Mouse (Mus musculus): ENCODE data around the gene Lrrc58. TPM values are rescaled to one million over a fixed set of nuclear protein-coding genes. Genes with fewer than 3 reads are reported as not detected.

Lrrc58 gene
- total RNA-seq, 1 experiment: 29.8 TPM

GRCm38 (mm10) chr16:37861029-37861428 is 7.2 kb upstream of the Lrrc58 start, which contains the start of gene Gm36028:
Gene Gm36028, minus strand, starts transcription at chr16:37861146.
- in situ Hi-C loops (cut with MboI; ENCODE audit: low sequenced_read_pairs in 2 of 2, unreplicated experiment in 2 of 2): no loop called here
- no peak within 1 kb of the TSS for H3K4me3 ChIP-seq (ENCODE audit: insufficient read depth in 1 of 2, low read depth in 1 of 2, low read length in 2 of 2, poor library complexity in 1 of 2, severe bottlenecking in 1 of 2)
- H3K9me3 ChIP-seq (ENCODE audit: control insufficient read depth, insufficient read depth, low read depth, low read length): no peaks in the 10 kb centered on the region

GRCm38 (mm10) chr16:37863876-37864275 is 4.3 kb upstream of the Lrrc58 start:
- in situ Hi-C loops (cut with MboI; ENCODE audit: low sequenced_read_pairs in 2 of 2, unreplicated experiment in 2 of 2): no loop called here
- no peaks in the 10 kb centered on the region for H3K36me3 ChIP-seq (ENCODE audit: control insufficient read depth, insufficient read depth, low read length, poor library complexity, severe bottlenecking)
- peaks cover 0 to 3% of the 10 kb centered on the region in 2 experiments; a peak in 2 of 4 replicates for H3K4me1 ChIP-seq (ENCODE audit: control insufficient read depth in 2 of 2, insufficient read depth in 2 of 2, low read length in 2 of 2, poor library complexity in 1 of 2)
- no peak for DNase-seq (ENCODE audit: low read depth, low spot score)
- H3K9ac ChIP-seq (ENCODE audit: insufficient read depth, low read depth, low read length, poor library complexity, severe bottlenecking): no peak overlapping the region
- H3K27ac ChIP-seq (ENCODE audit: insufficient read depth, low read depth, low read length, poor library complexity, severe bottlenecking): no peak overlapping the region
- no peak for TF ChIP-seq MAFK (IDR thresholded peaks at IDR 0.05; ENCODE audit: insufficient read depth, low read depth, low read length)
- TF ChIP-seq CHD2 (IDR thresholded peaks at IDR 0.05; ENCODE audit: low read depth, low read length): no peak
- TF ChIP-seq ZC3H11A (IDR thresholded peaks at IDR 0.05; ENCODE audit: borderline replicate concordance, low read depth, low read length): no peak
- no peak for TF ChIP-seq ZNF384 (IDR thresholded peaks at IDR 0.05; ENCODE audit: low read depth, low read length)
- TF ChIP-seq HCFC1 (IDR thresholded peaks at IDR 0.05; ENCODE audit: borderline replicate concordance, insufficient read depth, low read length): no peak
- H3K4me3 ChIP-seq (ENCODE audit: insufficient read depth in 1 of 2, low read depth in 1 of 2, low read length in 2 of 2, poor library complexity in 1 of 2, severe bottlenecking in 1 of 2): no peak overlapping the region
- no peaks in the 10 kb centered on the region for H3K9me3 ChIP-seq (ENCODE audit: control insufficient read depth, insufficient read depth, low read depth, low read length)

More at GRCm38 (mm10) chr16:37861029-37861428, 7.2 kb upstream of the Lrrc58 start, which contains the start of gene Gm36028:
- no peaks in the 10 kb centered on the region for H3K36me3 ChIP-seq (ENCODE audit: control insufficient read depth, insufficient read depth, low read length, poor library complexity, severe bottlenecking)
- no peak within 1 kb of the TSS for H3K27ac ChIP-seq (ENCODE audit: insufficient read depth, low read depth, low read length, poor library complexity, severe bottlenecking)
- no peak for DNase-seq (ENCODE audit: low read depth, low spot score)
- TF ChIP-seq CHD2 (IDR thresholded peaks at IDR 0.05; ENCODE audit: low read depth, low read length) (no peak), ZNF384 (IDR thresholded peaks at IDR 0.05; ENCODE audit: low read depth, low read length) (no peak), MAFK (IDR thresholded peaks at IDR 0.05; ENCODE audit: insufficient read depth, low read depth, low read length) (no peak), HCFC1 (IDR thresholded peaks at IDR 0.05; ENCODE audit: borderline replicate concordance, insufficient read depth, low read length) (no peak), ZC3H11A (IDR thresholded peaks at IDR 0.05; ENCODE audit: borderline replicate concordance, low read depth, low read length) (no peak)
- H3K4me1 ChIP-seq (ENCODE audit: control insufficient read depth in 2 of 2, insufficient read depth in 2 of 2, low read length in 2 of 2, poor library complexity in 1 of 2): no peaks in the 10 kb centered on the region
- H3K9ac ChIP-seq (ENCODE audit: insufficient read depth, low read depth, low read length, poor library complexity, severe bottlenecking): no peak within 1 kb of the TSS

- H3K9me3 ChIP-seq (ENCODE audit: control insufficient read depth, insufficient read depth, low read depth, low read length): no peaks in the 10 kb centered on the region
- no peak overlapping the region for H3K4me3 ChIP-seq (ENCODE audit: insufficient read depth in 1 of 2, low read depth in 1 of 2, low read length in 2 of 2, poor library complexity in 1 of 2, severe bottlenecking in 1 of 2)
- peaks cover 2 to 5% of the 10 kb centered on the region in 2 experiments; a peak in 3 of 4 replicates for H3K4me1 ChIP-seq (ENCODE audit: control insufficient read depth in 2 of 2, insufficient read depth in 2 of 2, low read length in 2 of 2, poor library complexity in 1 of 2)
- no peak overlapping the region for H3K9ac ChIP-seq (ENCODE audit: insufficient read depth, low read depth, low read length, poor library complexity, severe bottlenecking)
- in situ Hi-C loops (cut with MboI; ENCODE audit: low sequenced_read_pairs in 2 of 2, unreplicated experiment in 2 of 2): no loop called here
- no peak overlapping the region for H3K27ac ChIP-seq (ENCODE audit: insufficient read depth, low read depth, low read length, poor library complexity, severe bottlenecking)
- H3K36me3 ChIP-seq (ENCODE audit: control insufficient read depth, insufficient read depth, low read length, poor library complexity, severe bottlenecking): no peaks in the 10 kb centered on the region
- TF ChIP-seq ZNF384 (IDR thresholded peaks at IDR 0.05; ENCODE audit: low read depth, low read length) (no peak), MAFK (IDR thresholded peaks at IDR 0.05; ENCODE audit: insufficient read depth, low read depth, low read length) (no peak), ZC3H11A (IDR thresholded peaks at IDR 0.05; ENCODE audit: borderline replicate concordance, low read depth, low read length) (no peak), CHD2 (IDR thresholded peaks at IDR 0.05; ENCODE audit: low read depth, low read length) (no peak), HCFC1 (IDR thresholded peaks at IDR 0.05; ENCODE audit: borderline replicate concordance, insufficient read depth, low read length) (no peak)
- no peak for DNase-seq (ENCODE audit: low read depth, low spot score)
Observed at GRCm38 (mm10) chr16:37865841-37866240, 2.3 kb upstream of the Lrrc58 start.

GRCm38 (mm10) chr16:37868506-37869469 is 599 bp downstream of the Lrrc58 start:
- peak overlapping the region; percentile 82 for H3K9ac ChIP-seq (ENCODE audit: insufficient read depth, low read depth, low read length, poor library complexity, severe bottlenecking)
- H3K9me3 ChIP-seq (ENCODE audit: control insufficient read depth, insufficient read depth, low read depth, low read length): no peaks in the 10 kb centered on the region
- H3K36me3 ChIP-seq (ENCODE audit: control insufficient read depth, insufficient read depth, low read length, poor library complexity, severe bottlenecking): peaks cover 2% of the 10 kb centered on the region; the same call in 1 of the 2 replicates
- H3K4me1 ChIP-seq (ENCODE audit: control insufficient read depth in 2 of 2, insufficient read depth in 2 of 2, low read length in 2 of 2, poor library complexity in 1 of 2): peaks cover 3 to 5% of the 10 kb centered on the region in 2 experiments; a peak in 3 of 4 replicates
- peak overlapping the region; percentile 68 for H3K27ac ChIP-seq (ENCODE audit: insufficient read depth, low read depth, low read length, poor library complexity, severe bottlenecking)
- no peak for TF ChIP-seq ZNF384 (IDR thresholded peaks at IDR 0.05; ENCODE audit: low read depth, low read length)
- TF ChIP-seq HCFC1 (IDR thresholded peaks at IDR 0.05; ENCODE audit: borderline replicate concordance, insufficient read depth, low read length): peak; percentile 50; the same call in 1 of the 2 replicates
- DNase-seq (ENCODE audit: low read depth, low spot score): peak; percentile 40
- peak overlapping the region; percentile 82 to 92 for H3K4me3 ChIP-seq (ENCODE audit: insufficient read depth in 1 of 2, low read depth in 1 of 2, low read length in 2 of 2, poor library complexity in 1 of 2, severe bottlenecking in 1 of 2)
- in situ Hi-C loops (cut with MboI; ENCODE audit: low sequenced_read_pairs in 2 of 2, unreplicated experiment in 2 of 2): no loop called here
